Mouse (Mus musculus): ENCODE results near the gene Pdia5. TPM values are rescaled to one million over a fixed set of nuclear protein-coding genes. Genes with fewer than 3 reads are reported as not detected.

The Pdia5 gene
- 46.5 and 49.4 TPM in 2 replicates for polyA plus RNA-seq (2016; fragmentation: Nextera tagmentation; extraction: Ambion mirVana)

GRCm38 (mm10) chr16:35490231-35491070, at the start of gene Pdia5:
Gene Pdia5 (minus strand): TSS chr16:35490873.
- peak within 1 kb of the TSS; percentile 79 for H3K4me2 ChIP-seq
- WGBS (ENCODE audit: insufficient replicate concordance) = under 1% methylated on average over 65 of the region's 66 CpGs
- peak within 1 kb of the TSS; percentile 69 for H3K9ac ChIP-seq
- peaks cover 30% of the 10 kb centered on the region for H3K4me1 ChIP-seq
- no peaks in the 10 kb centered on the region for H3K36me3 ChIP-seq
- ATAC-seq = peak; percentile 82
- peaks cover 17% of the 10 kb centered on the region for H3K27me3 ChIP-seq (replicated peaks)
- H3K9me3 ChIP-seq (replicated peaks) = no peaks in the 10 kb centered on the region
- peak within 1 kb of the TSS; percentile 65 for H3K4me3 ChIP-seq
- H3K27ac ChIP-seq = no peak within 1 kb of the TSS

- 34% methylated on average over 10 of the region's 10 CpGs for WGBS (ENCODE audit: insufficient replicate concordance)
- H3K27me3 ChIP-seq (replicated peaks) = peaks cover 79% of the 10 kb centered on the region
- H3K9me3 ChIP-seq (replicated peaks) = no peaks in the 10 kb centered on the region
These were observed 48.4 kb upstream of the Pdia5 start for GRCm38 (mm10) chr16:35539041-35539440.

GRCm38 (mm10) chr16:35537651-35538050, 47.0 kb upstream of the Pdia5 start:
- Histone ChIP-seq H3K4me3 (no peak overlapping the region), H3K4me2 (no peak overlapping the region), H3K4me1 (no peaks in the 10 kb centered on the region; the same call in 1 of the 2 replicates), H3K27ac (no peak overlapping the region), H3K9me3 (replicated peaks) (no peaks in the 10 kb centered on the region), H3K9ac (no peak overlapping the region), H3K36me3 (no peaks in the 10 kb centered on the region), H3K27me3 (replicated peaks) (peaks cover 65% of the 10 kb centered on the region)
- no peak for ATAC-seq
- WGBS (ENCODE audit: insufficient replicate concordance) = 52% methylated on average over 8 of the region's 8 CpGs

More at GRCm38 (mm10) chr16:35539041-35539440, 48.4 kb upstream of the Pdia5 start:
- H3K27ac ChIP-seq = no peak overlapping the region
- no peaks in the 10 kb centered on the region for H3K36me3 ChIP-seq
- no peak overlapping the region for H3K4me3 ChIP-seq
- H3K9ac ChIP-seq = no peak overlapping the region
- no peak for ATAC-seq
- no peak overlapping the region for H3K4me2 ChIP-seq
- H3K4me1 ChIP-seq = no peaks in the 10 kb centered on the region; the same call in 1 of the 2 replicates

GRCm38 (mm10) chr16:35534630-35535029, 44.0 kb upstream of the Pdia5 start:
- ATAC-seq = no peak
- no peak overlapping the region for H3K4me2 ChIP-seq
- H3K9ac ChIP-seq = no peak overlapping the region
- peaks cover 35% of the 10 kb centered on the region for H3K27me3 ChIP-seq (replicated peaks)
- 59% methylated on average over 3 of the region's 3 CpGs for WGBS (ENCODE audit: insufficient replicate concordance)
- no peak overlapping the region for H3K27ac ChIP-seq
- no peaks in the 10 kb centered on the region for H3K36me3 ChIP-seq
- no peak overlapping the region for H3K4me3 ChIP-seq
- H3K9me3 ChIP-seq (replicated peaks) = no peaks in the 10 kb centered on the region
- H3K4me1 ChIP-seq = no peaks in the 10 kb centered on the region

- H3K27me3 ChIP-seq (replicated peaks) = peaks cover 3% of the 10 kb centered on the region; the same call in 1 of the 2 replicates
- WGBS (ENCODE audit: insufficient replicate concordance) = 59% methylated on average over 4 of the region's 4 CpGs
- no peak overlapping the region for H3K27ac ChIP-seq
- H3K4me1 ChIP-seq = no peaks in the 10 kb centered on the region
- no peaks in the 10 kb centered on the region for H3K36me3 ChIP-seq
- H3K4me3 ChIP-seq = no peak overlapping the region
- no peak for ATAC-seq
- no peaks in the 10 kb centered on the region for H3K9me3 ChIP-seq (replicated peaks)
- H3K9ac ChIP-seq = no peak overlapping the region
- H3K4me2 ChIP-seq = no peak overlapping the region
These were observed 33.5 kb upstream of the Pdia5 start for GRCm38 (mm10) chr16:35524200-35524599.

- H3K9ac ChIP-seq = no peak overlapping the region
- no peak overlapping the region for H3K4me2 ChIP-seq
- no peaks in the 10 kb centered on the region for H3K36me3 ChIP-seq
- H3K9me3 ChIP-seq (replicated peaks) = no peaks in the 10 kb centered on the region
- peaks cover 10% of the 10 kb centered on the region for H3K27me3 ChIP-seq (replicated peaks)
- no peak overlapping the region for H3K4me3 ChIP-seq
- WGBS (ENCODE audit: insufficient replicate concordance) = 48% methylated on average over 7 of the region's 7 CpGs
- ATAC-seq = no peak
- no peak overlapping the region for H3K27ac ChIP-seq
- H3K4me1 ChIP-seq = 0 out of 2 replicates have a peak, but pooled peaks cover 3% of the 10 kb centered on the region
These were observed 28.6 kb upstream of the Pdia5 start for GRCm38 (mm10) chr16:35519245-35519644.

- no peak overlapping the region for H3K9ac ChIP-seq
- ATAC-seq = no peak
- 44% methylated on average over 23 of the region's 23 CpGs for WGBS (ENCODE audit: insufficient replicate concordance)
- H3K4me2 ChIP-seq = no peak overlapping the region
- H3K27ac ChIP-seq = no peak overlapping the region
- 0 out of 2 replicates have a peak, but pooled peaks cover 3% of the 10 kb centered on the region for H3K4me1 ChIP-seq
- no peaks in the 10 kb centered on the region for H3K9me3 ChIP-seq (replicated peaks)
- no peaks in the 10 kb centered on the region for H3K36me3 ChIP-seq
- H3K4me3 ChIP-seq = no peak overlapping the region
- peaks cover 10% of the 10 kb centered on the region for H3K27me3 ChIP-seq (replicated peaks)
These were observed 27.6 kb upstream of the Pdia5 start for GRCm38 (mm10) chr16:35517976-35518951.

- Histone ChIP-seq H3K9me3 (replicated peaks) (no peaks in the 10 kb centered on the region), H3K27ac (no peak overlapping the region), H3K27me3 (replicated peaks) (peaks cover 10% of the 10 kb centered on the region), H3K36me3 (no peaks in the 10 kb centered on the region), H3K4me3 (no peak overlapping the region), H3K4me1 (0 out of 2 replicates have a peak, but pooled peaks cover 3% of the 10 kb centered on the region), H3K4me2 (no peak overlapping the region), H3K9ac (no peak overlapping the region)
- ATAC-seq = no peak
- 52% methylated on average over 21 of the region's 21 CpGs for WGBS (ENCODE audit: insufficient replicate concordance)
These were observed 25.4 kb upstream of the Pdia5 start for GRCm38 (mm10) chr16:35515977-35516612.

GRCm38 (mm10) chr16:35509331-35510070, 18.8 kb upstream of the Pdia5 start:
- Histone ChIP-seq H3K27me3 (replicated peaks) (no peaks in the 10 kb centered on the region; the same call in 1 of the 2 replicates), H3K27ac (0 out of 2 replicates have a peak overlapping the region, but pooled peaks have one; percentile 20), H3K4me3 (no peak overlapping the region), H3K9me3 (replicated peaks) (no peaks in the 10 kb centered on the region), H3K9ac (no peak overlapping the region), H3K36me3 (no peaks in the 10 kb centered on the region), H3K4me1 (no peaks in the 10 kb centered on the region), H3K4me2 (no peak overlapping the region)
- ATAC-seq = no peak
- WGBS (ENCODE audit: insufficient replicate concordance) = 43% methylated on average over 11 of the region's 11 CpGs

GRCm38 (mm10) chr16:35508581-35508980, 17.9 kb upstream of the Pdia5 start:
- no peak overlapping the region for H3K4me2 ChIP-seq
- no peak overlapping the region for H3K9ac ChIP-seq
- no peaks in the 10 kb centered on the region for H3K36me3 ChIP-seq
- H3K4me3 ChIP-seq = no peak overlapping the region
- no peak overlapping the region for H3K27ac ChIP-seq
- no peaks in the 10 kb centered on the region; the same call in 1 of the 2 replicates for H3K27me3 ChIP-seq (replicated peaks)
- H3K4me1 ChIP-seq = no peaks in the 10 kb centered on the region
- no peak for ATAC-seq
- H3K9me3 ChIP-seq (replicated peaks) = no peaks in the 10 kb centered on the region
- WGBS (ENCODE audit: insufficient replicate concordance) = 66% methylated on average over 6 of the region's 6 CpGs

GRCm38 (mm10) chr16:35505786-35506185, 15.1 kb upstream of the Pdia5 start:
- Histone ChIP-seq H3K4me3 (no peak overlapping the region), H3K9me3 (replicated peaks) (no peaks in the 10 kb centered on the region), H3K27ac (no peak overlapping the region), H3K4me1 (no peaks in the 10 kb centered on the region), H3K4me2 (no peak overlapping the region), H3K27me3 (replicated peaks) (no peaks in the 10 kb centered on the region; the same call in 1 of the 2 replicates), H3K36me3 (no peaks in the 10 kb centered on the region), H3K9ac (no peak overlapping the region)
- WGBS (ENCODE audit: insufficient replicate concordance) = 71% methylated on average over 4 of the region's 4 CpGs
- ATAC-seq = no peak

All from liver, embryonic 12.5 days (tissue).